In genomic region chr10:18839530-18839929, GRCm38 (mm10) we compare ENCODE assay signal across 32 mouse cellular contexts. TPM values are rescaled to one million over a fixed set of nuclear protein-coding genes. Genes with fewer than 3 reads are reported as not detected.
DNase-seq lines count a peak whose midpoint lies in the region; ATAC-seq and TF ChIP-seq lines count a peak whose summit lies in the region.
"Had no signal": no experiment of that assay in that cellular context is flagged by ENCODE, and none has a peak within 500 bp of the region (broad histone marks: within the 10 kb centered on the region; RNA-seq: fewer than 3 reads in every experiment).

No protein-coding gene starts in this region.

- no peak for TF ChIP-seq EP300 in heart, postnatal 0 days (IDR thresholded peaks at IDR 0.05; ENCODE audit: low read depth)

- H3K9ac ChIP-seq in heart, postnatal 0 days (replicated peaks; ENCODE audit: low read depth, low read length): no peak overlapping the region
- H3K9ac ChIP-seq in heart, embryonic 12.5 days: no peak overlapping the region
- no peak overlapping the region for H3K9ac ChIP-seq in lung, embryonic 14.5 days
- H3K9ac ChIP-seq: forebrain, embryonic 13.5 days; heart, embryonic 13.5 days; hindbrain, embryonic 14.5 days had no signal

- WGBS in heart, embryonic 10.5 days: 40% methylated on average over 4 of the region's 4 CpGs
- WGBS in heart, postnatal 0 days: 28% methylated on average over 4 of the region's 4 CpGs
- whole genome bisulfite sequencing in heart, embryonic 12.5 days: 27% methylated on average over 4 of the region's 4 CpGs
- 49% methylated on average over 4 of the region's 4 CpGs for WGBS in lung, embryonic 14.5 days
- 72% methylated on average over 4 of the region's 4 CpGs for WGBS in kidney, adult 2 months

- DNase-seq in heart, embryonic 10.5 days (ENCODE audit: low spot score): peak; percentile 80
- no peak for DNase-seq in heart, postnatal 36 days
- peak; percentile 49 for DNase-seq in heart, postnatal 0 days (ENCODE audit: low spot score)
- peak; percentile 50 for DNase-seq in lung, embryonic 14.5 days
- no peak for DNase-seq in lung, postnatal 36 days
- no peak for DNase-seq in kidney, adult 2 months
- DNase-seq: adrenal gland, adult 8-10 months; adrenal gland, postnatal 25 days; cerebellum, adult 18-20 months; cerebellum, adult 9-10 months; cerebellum, postnatal 14 days; gastrocnemius, postnatal 10 days; gastrocnemius, postnatal 36 days had no signal

- peaks cover 18% of the 10 kb centered on the region for H3K27me3 ChIP-seq in heart, embryonic 10.5 days (ENCODE audit: insufficient read depth, poor library complexity, severe bottlenecking)
- H3K27me3 ChIP-seq in heart, postnatal 0 days (ENCODE audit: control insufficient read depth, insufficient read depth, low read length): 0 out of 2 replicates have a peak, but pooled peaks cover 3% of the 10 kb centered on the region
- H3K27me3 ChIP-seq in heart, embryonic 12.5 days (replicated peaks): peaks cover 9% of the 10 kb centered on the region
- peaks cover 6% of the 10 kb centered on the region for H3K27me3 ChIP-seq in lung, embryonic 14.5 days (ENCODE audit: insufficient read depth, low read length)
- H3K27me3 ChIP-seq in myocyte (ENCODE audit: control insufficient read depth, insufficient read depth, insufficient read length): peaks cover 4% of the 10 kb centered on the region
- no peaks in the 10 kb centered on the region for H3K27me3 ChIP-seq in kidney, adult 2 months (replicated peaks; ENCODE audit: control insufficient read depth, insufficient read depth, low read length)

- no peak overlapping the region for H3K4me2 ChIP-seq in heart, postnatal 0 days (ENCODE audit: low read depth, low read length)
- no peak overlapping the region for H3K4me2 ChIP-seq in heart, embryonic 12.5 days
- H3K4me2 ChIP-seq in lung, embryonic 14.5 days: no peak overlapping the region
- no peak overlapping the region for H3K4me2 ChIP-seq in myocyte (ENCODE audit: low read depth)
- H3K4me2 ChIP-seq: forebrain, embryonic 13.5 days; heart, embryonic 13.5 days; hindbrain, embryonic 14.5 days had no signal

- H3K27ac ChIP-seq in heart, embryonic 10.5 days: no peak overlapping the region
- no peak overlapping the region for H3K27ac ChIP-seq in heart, postnatal 0 days (ENCODE audit: low read depth)
- H3K27ac ChIP-seq in heart, embryonic 12.5 days (ENCODE audit: poor library complexity, severe bottlenecking): no peak overlapping the region
- H3K27ac ChIP-seq in lung, embryonic 14.5 days (ENCODE audit: low read depth): no peak overlapping the region
- no peak overlapping the region for H3K27ac ChIP-seq in kidney, adult 2 months (ENCODE audit: insufficient read depth, low read depth, low read length)
- H3K27ac ChIP-seq: forebrain, embryonic 10.5 days; forebrain, embryonic 13.5 days; heart, embryonic 13.5 days; hindbrain, embryonic 14.5 days; hindbrain, postnatal 0 days had no signal

- no peaks in the 10 kb centered on the region for H3K9me3 ChIP-seq in heart, embryonic 10.5 days
- no peaks in the 10 kb centered on the region for H3K9me3 ChIP-seq in heart, postnatal 0 days (replicated peaks; ENCODE audit: control insufficient read depth, low read length)
- H3K9me3 ChIP-seq in heart, embryonic 12.5 days (replicated peaks): no peaks in the 10 kb centered on the region
- no peaks in the 10 kb centered on the region for H3K9me3 ChIP-seq in lung, embryonic 14.5 days (ENCODE audit: low read depth, low read length)
- H3K9me3 ChIP-seq: forebrain, embryonic 10.5 days; forebrain, embryonic 13.5 days; heart, embryonic 13.5 days had no signal

- H3K4me3 ChIP-seq in heart, embryonic 10.5 days: no peak overlapping the region
- no peak overlapping the region for H3K4me3 ChIP-seq in heart, postnatal 0 days (ENCODE audit: low read depth, low read length)
- H3K4me3 ChIP-seq in heart, embryonic 12.5 days: no peak overlapping the region
- H3K4me3 ChIP-seq in lung, embryonic 14.5 days (ENCODE audit: low read depth, low read length): no peak overlapping the region
- no peak overlapping the region for H3K4me3 ChIP-seq in myocyte
- no peak overlapping the region for H3K4me3 ChIP-seq in kidney, adult 2 months (ENCODE audit: insufficient read depth, low read depth, low read length)
- H3K4me3 ChIP-seq: forebrain, embryonic 10.5 days; forebrain, embryonic 13.5 days; heart, embryonic 13.5 days had no signal

- no peaks in the 10 kb centered on the region for H3K36me3 ChIP-seq in heart, embryonic 10.5 days
- no peaks in the 10 kb centered on the region for H3K36me3 ChIP-seq in heart, postnatal 0 days (replicated peaks; ENCODE audit: control insufficient read depth, insufficient read depth, low read length)
- H3K36me3 ChIP-seq in heart, embryonic 12.5 days: no peaks in the 10 kb centered on the region
- no peaks in the 10 kb centered on the region for H3K36me3 ChIP-seq in lung, embryonic 14.5 days (ENCODE audit: insufficient read depth)
- no peaks in the 10 kb centered on the region for H3K36me3 ChIP-seq in myocyte (ENCODE audit: control insufficient read depth, insufficient read depth)
- no peaks in the 10 kb centered on the region for H3K36me3 ChIP-seq in kidney, adult 2 months (ENCODE audit: control insufficient read depth, insufficient read depth, low read length)
- H3K36me3 ChIP-seq: forebrain, embryonic 10.5 days; heart, embryonic 13.5 days had no signal

- H3ac ChIP-seq in myocyte (ENCODE audit: control insufficient read depth, insufficient read length): no peak overlapping the region

- no peaks in the 10 kb centered on the region for H3K79me2 ChIP-seq in myocyte (ENCODE audit: control insufficient read depth, insufficient read depth)

- no peak for TF ChIP-seq CTCF in heart, postnatal 0 days (IDR thresholded peaks at IDR 0.05; ENCODE audit: low read depth)
- no peak for TF ChIP-seq CTCF in lung, embryonic 14.5 days (IDR thresholded peaks at IDR 0.05; ENCODE audit: low read depth)
- no peak for TF ChIP-seq CTCF in kidney, adult 2 months (conservative IDR thresholded peaks at IDR 0.05; ENCODE audit: insufficient read depth, insufficient read length, low read depth, low read length)

- H3K4me1 ChIP-seq in heart, embryonic 10.5 days: peaks cover 3% of the 10 kb centered on the region; the same call in 1 of the 2 replicates
- 0 out of 2 replicates have a peak, but pooled peaks cover 10% of the 10 kb centered on the region for H3K4me1 ChIP-seq in heart, postnatal 0 days (ENCODE audit: control insufficient read depth, insufficient read depth)
- H3K4me1 ChIP-seq in heart, embryonic 12.5 days (replicated peaks): peaks cover 10% of the 10 kb centered on the region; the same call in 1 of the 2 replicates
- H3K4me1 ChIP-seq in lung, embryonic 14.5 days (ENCODE audit: insufficient read depth): no peaks in the 10 kb centered on the region
- H3K4me1 ChIP-seq in kidney, adult 2 months (ENCODE audit: control insufficient read depth, insufficient read depth, low read length): no peaks in the 10 kb centered on the region; the same call in 1 of the 2 replicates

- ATAC-seq in heart, postnatal 0 days (ENCODE audit: insufficient read depth, low read depth): peak; percentile 74
- no peak for ATAC-seq in heart, embryonic 12.5 days (ENCODE audit: insufficient number of reproducible peaks, low FRiP score)
- peak; percentile 54; the same call in 1 of the 2 replicates for ATAC-seq in lung, embryonic 14.5 days (ENCODE audit: insufficient read depth)
- ATAC-seq: activated CD4-positive, CD25-positive, alpha-beta regulatory T cell, adult 4 months; forebrain, embryonic 13.5 days; forebrain, embryonic 16.5 days; hindbrain, postnatal 0 days; inflammation-experienced regulatory T-cells, adult 6 months; intestine, embryonic 16.5 days had no signal

- TF ChIP-seq POLR2A in myocyte (IDR thresholded peaks at IDR 0.05; ENCODE audit: insufficient read length, low read depth): no peak
- no peak for TF ChIP-seq POLR2A in kidney, adult 2 months (IDR thresholded peaks at IDR 0.05; ENCODE audit: low read depth, low read length)

- intact Hi-C loops in heart, postnatal 36 days (cut with DNase I): no loop called here

TF ChIP-seq in myocyte, 11 proteins besides CTCF, POLR2A, EP300 and RAD21 (continues in another document):
- TF ChIP-seq TCF3 (IDR thresholded peaks at IDR 0.05; ENCODE audit: insufficient read length, low read depth) (no peak), POLR2AphosphoS2 (IDR thresholded peaks at IDR 0.05; ENCODE audit: insufficient read length, low read depth) (no peak), USF1 (IDR thresholded peaks at IDR 0.05; ENCODE audit: low read depth) (peak; percentile 30), MYOG (IDR thresholded peaks at IDR 0.05; ENCODE audit: control insufficient read depth in 1 of 3, insufficient read depth in 1 of 3, insufficient read length in 2 of 3, low read depth in 2 of 3) (no peak), REST (IDR thresholded peaks at IDR 0.05; ENCODE audit: insufficient read depth, insufficient read length) (no peak), SRF (IDR thresholded peaks at IDR 0.05; ENCODE audit: control insufficient read depth, insufficient read length, low read depth) (no peak), MYOD1 (IDR thresholded peaks at IDR 0.05; ENCODE audit: control insufficient read depth in 1 of 3, insufficient read length in 2 of 3, low read depth in 2 of 3) (peak in 2 of 3 experiments; percentile 25 to 26), CEBPB (IDR thresholded peaks at IDR 0.05; ENCODE audit: insufficient read depth, poor library complexity, severe bottlenecking) (no peak), E2F4 (IDR thresholded peaks at IDR 0.05; ENCODE audit: insufficient read depth) (no peak), TCF12 (IDR thresholded peaks at IDR 0.05; ENCODE audit: insufficient read depth, poor library complexity, severe bottlenecking) (no peak)

RNA-seq across cellular contexts. Expression of gene Perp, which starts 5.3 kb away (rescaled TPM):
- polyA plus RNA-seq in heart, embryonic 10.5 days (2016; fragmentation: Nextera tagmentation; extraction: Ambion mirVana): 51.5 and 89.4 TPM in 2 replicates
- 100 to 1,000 TPM; 108 to 119 TPM for total RNA-seq in heart, postnatal 36 days (2021)
- 497 and 547 TPM in 2 replicates for total RNA-seq in heart, postnatal 0 days (2014; rRNA removed; ENCODE audit: low replicate concordance)
- 391 and 395 TPM in 2 replicates for polyA plus RNA-seq in heart, postnatal 0 days (2015; fragmentation: Nextera tagmentation; extraction: Ambion mirVana)
- polyA plus RNA-seq in heart, embryonic 12.5 days (2016; fragmentation: Nextera tagmentation; extraction: Ambion mirVana): 105 and 106 TPM in 2 replicates
- polyA plus RNA-seq in lung, embryonic 14.5 days (2014; fragmentation: Nextera tagmentation; extraction: Ambion mirVana): 15.0 and 21.2 TPM in 2 replicates
- 0.02 TPM for polyA plus RNA-seq in myocyte (2012; fragmentation: generic; extraction: Trizol)
- 56.2 and 76.8 TPM in 2 replicates for polyA plus RNA-seq in kidney, adult 2 months (2012; rRNA removed)

RNA-seq across cellular contexts. Expression of gene Gm4922, which starts 52.9 kb away (rescaled TPM):
- polyA plus RNA-seq in heart, embryonic 10.5 days (2016; fragmentation: Nextera tagmentation; extraction: Ambion mirVana): not detected in 2 replicates
- not detected for total RNA-seq in heart, postnatal 36 days (2021)
- not detected in 2 replicates for total RNA-seq in heart, postnatal 0 days (2014; rRNA removed; ENCODE audit: low replicate concordance)
- polyA plus RNA-seq in heart, postnatal 0 days (2015; fragmentation: Nextera tagmentation; extraction: Ambion mirVana): not detected in 2 replicates
- not detected in 2 replicates for polyA plus RNA-seq in heart, embryonic 12.5 days (2016; fragmentation: Nextera tagmentation; extraction: Ambion mirVana)
- polyA plus RNA-seq in lung, embryonic 14.5 days (2014; fragmentation: Nextera tagmentation; extraction: Ambion mirVana): not detected in 2 replicates
- not detected for polyA plus RNA-seq in myocyte (2012; fragmentation: generic; extraction: Trizol)
- polyA plus RNA-seq in kidney, adult 2 months (2012; rRNA removed): not detected in 2 replicates
- total RNA-seq: adrenal gland, adult 8-10 months; adrenal gland, postnatal 25 days; ES-E14; gastrocnemius, adult 18-20 months; gastrocnemius, postnatal 10 days; gastrocnemius, postnatal 36 days; granulocyte monocyte progenitor cell, adult 5-6 weeks; heart, postnatal 25 days; hindbrain, postnatal 0 days had no signal
- polyA plus RNA-seq: activated CD4-positive, CD25-positive, alpha-beta regulatory T cell, adult 4 months; brain, embryonic 14.5 days; embryonic facial prominence, embryonic 11.5 days; embryonic facial prominence, embryonic 14.5 days; forebrain, embryonic 10.5 days; forebrain, embryonic 13.5 days; heart, embryonic 13.5 days; hindbrain, embryonic 11.5 days; inflammation-experienced regulatory T-cells, adult 6 months had no signal

Comparison
In these comparisons a context has a peak if more than half of its experiments do, and no peak if none do; other contexts are left out.
1. DNase-seq: peak in heart, embryonic 10.5 days (single experiment), heart, postnatal 0 days (single experiment) and lung, embryonic 14.5 days (single experiment); none in heart, postnatal 36 days (0 of 2), lung, postnatal 36 days (single experiment) and kidney, adult 2 months (single experiment).
2. RNA of gene Perp, which starts 5.3 kb away (polyA plus RNA-seq): 391 to 395 TPM in heart, postnatal 0 days, 105 to 106 TPM in heart, embryonic 12.5 days, 56.2 to 76.8 TPM in kidney, adult 2 months, 51.5 to 89.4 TPM in heart, embryonic 10.5 days and 15.0 to 21.2 TPM in lung, embryonic 14.5 days; 0.02 TPM in myocyte (single experiment); every median in the first group is over 10 times any median in the second.